ENCODE assay signal across 16 mouse cellular contexts in the genomic region with DNA sequence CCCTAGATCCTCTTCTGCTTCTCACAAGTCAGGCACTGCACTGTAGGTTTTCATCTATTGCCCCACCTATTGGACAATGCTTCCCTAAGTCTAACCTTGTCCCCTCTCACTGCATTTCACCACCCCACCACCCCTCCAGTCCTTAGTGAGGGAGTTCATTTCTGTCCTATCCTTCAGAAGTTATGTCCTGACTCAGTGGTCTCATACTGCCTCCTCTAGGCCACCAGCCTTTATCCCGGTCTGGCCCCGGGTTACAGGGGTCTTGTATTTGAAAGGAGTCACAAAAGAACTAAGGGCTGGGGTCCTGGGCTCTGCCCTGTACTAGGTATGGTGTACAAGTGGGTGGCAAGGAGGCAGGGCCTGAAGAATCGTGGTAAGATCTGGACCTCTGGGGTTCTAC. TPM values are rescaled to one million over a fixed set of nuclear protein-coding genes. Genes with fewer than 3 reads are reported as not detected.
DNase-seq lines count a peak whose midpoint lies in the region; ATAC-seq lines count a peak whose summit lies in the region.
"Had no signal": no experiment of that assay in that cellular context is flagged by ENCODE, and none has a peak within 500 bp of the region (broad histone marks: within the 10 kb centered on the region; RNA-seq: fewer than 3 reads in every experiment).

No protein-coding gene starts in this region.

- H3K9me3 ChIP-seq in hindbrain, embryonic 10.5 days: no peaks in the 10 kb centered on the region
- no peaks in the 10 kb centered on the region for H3K9me3 ChIP-seq in hindbrain, embryonic 12.5 days (replicated peaks)
- no peaks in the 10 kb centered on the region for H3K9me3 ChIP-seq in forebrain, embryonic 15.5 days
- H3K9me3 ChIP-seq in midbrain, embryonic 14.5 days (ENCODE audit: control insufficient read depth, low read length): no peaks in the 10 kb centered on the region
- H3K9me3 ChIP-seq: limb, embryonic 13.5 days had no signal

- H3K36me3 ChIP-seq in hindbrain, embryonic 10.5 days: no peaks in the 10 kb centered on the region
- no peaks in the 10 kb centered on the region for H3K36me3 ChIP-seq in hindbrain, embryonic 12.5 days
- H3K36me3 ChIP-seq in forebrain, embryonic 15.5 days: no peaks in the 10 kb centered on the region
- H3K36me3 ChIP-seq in midbrain, embryonic 14.5 days (ENCODE audit: control insufficient read depth, insufficient read depth, low read length): no peaks in the 10 kb centered on the region; the same call in 1 of the 2 replicates
- H3K36me3 ChIP-seq: limb, embryonic 13.5 days had no signal

- 0 out of 2 replicates have a peak overlapping the region, but pooled peaks have one; percentile 6 for H3K4me3 ChIP-seq in hindbrain, embryonic 10.5 days
- H3K4me3 ChIP-seq in hindbrain, embryonic 12.5 days: no peak overlapping the region
- no peak overlapping the region for H3K4me3 ChIP-seq in forebrain, embryonic 15.5 days
- no peak overlapping the region for H3K4me3 ChIP-seq in midbrain, embryonic 14.5 days (replicated peaks; ENCODE audit: low read depth, low read length)
- H3K4me3 ChIP-seq: heart, adult 2 months; limb, embryonic 13.5 days; myocyte had no signal

- 0 out of 2 replicates have a peak overlapping the region, but pooled peaks have one; percentile 8 for H3K27ac ChIP-seq in hindbrain, embryonic 10.5 days
- no peak overlapping the region for H3K27ac ChIP-seq in hindbrain, embryonic 12.5 days
- H3K27ac ChIP-seq in forebrain, embryonic 15.5 days (replicated peaks): peak overlapping the region; percentile 98
- H3K27ac ChIP-seq in midbrain, embryonic 14.5 days (replicated peaks; ENCODE audit: low read depth, low read length): peak overlapping the region; percentile 41; the same call in 1 of the 2 replicates
- H3K27ac ChIP-seq: heart, adult 2 months; limb, embryonic 13.5 days; macrophage had no signal

- 43% methylated on average over 3 of the region's 3 CpGs for WGBS in hindbrain, embryonic 10.5 days
- 35% methylated on average over 3 of the region's 3 CpGs for WGBS in hindbrain, embryonic 12.5 days
- 38% methylated on average over 3 of the region's 3 CpGs for WGBS in forebrain, embryonic 15.5 days
- 34% methylated on average over 3 of the region's 3 CpGs for WGBS in midbrain, embryonic 14.5 days

- H3K4me1 ChIP-seq in hindbrain, embryonic 10.5 days (replicated peaks): peaks cover 99% of the 10 kb centered on the region
- peaks cover 94% of the 10 kb centered on the region for H3K4me1 ChIP-seq in hindbrain, embryonic 12.5 days
- H3K4me1 ChIP-seq in forebrain, embryonic 15.5 days: peaks cover 95% of the 10 kb centered on the region
- H3K4me1 ChIP-seq in midbrain, embryonic 14.5 days (ENCODE audit: control insufficient read depth, insufficient read depth, low read length): peaks cover 74% of the 10 kb centered on the region

- no peak overlapping the region for H3K9ac ChIP-seq in hindbrain, embryonic 12.5 days
- peak overlapping the region; percentile 17; the same call in 1 of the 2 replicates for H3K9ac ChIP-seq in forebrain, embryonic 15.5 days (replicated peaks)
- H3K9ac ChIP-seq in midbrain, embryonic 14.5 days (replicated peaks; ENCODE audit: low read length): no peak overlapping the region; the same call in 1 of the 2 replicates
- H3K9ac ChIP-seq: limb, embryonic 13.5 days had no signal

- DNase-seq in hindbrain, embryonic 10.5 days (ENCODE audit: low spot score): no peak
- peak; percentile 64 for DNase-seq in cerebellum, adult 9-10 months
- DNase-seq in midbrain, embryonic 14.5 days: no peak
- DNase-seq in adrenal gland, adult 8-10 months: no peak
- DNase-seq in kidney, postnatal 10 days: no peak
- DNase-seq: adrenal gland, postnatal 10 days; heart, adult 2 months; lung, adult 18-20 months; thymus, postnatal 14 days had no signal

- no peak overlapping the region for H3K4me2 ChIP-seq in hindbrain, embryonic 12.5 days (replicated peaks)
- peak overlapping the region; percentile 30; the same call in 1 of the 2 replicates for H3K4me2 ChIP-seq in forebrain, embryonic 15.5 days (replicated peaks)
- H3K4me2 ChIP-seq in midbrain, embryonic 14.5 days (ENCODE audit: low read length): no peak overlapping the region
- H3K4me2 ChIP-seq: limb, embryonic 13.5 days had no signal

- no peak for ATAC-seq in hindbrain, embryonic 12.5 days (ENCODE audit: low FRiP score)
- no peak for ATAC-seq in forebrain, embryonic 15.5 days (replicated peaks)
- no peak for ATAC-seq in midbrain, embryonic 14.5 days (ENCODE audit: low FRiP score, low TSS enrichment)
- ATAC-seq in granulocyte monocyte progenitor cell, adult 5-6 weeks (replicated peaks; ENCODE audit: poor library complexity, severe bottlenecking): no peak

- H3K27me3 ChIP-seq in hindbrain, embryonic 10.5 days (ENCODE audit: insufficient read depth, poor library complexity, severe bottlenecking): peaks cover 95% of the 10 kb centered on the region
- peaks cover 50% of the 10 kb centered on the region for H3K27me3 ChIP-seq in hindbrain, embryonic 12.5 days
- H3K27me3 ChIP-seq in forebrain, embryonic 15.5 days: no peaks in the 10 kb centered on the region
- H3K27me3 ChIP-seq in midbrain, embryonic 14.5 days (ENCODE audit: control insufficient read depth, insufficient read depth, low read length): no peaks in the 10 kb centered on the region

RNA-seq across cellular contexts. Expression of a gene that starts 6.2 kb away (rescaled TPM):
- 0.76 and 1.8 TPM in 2 replicates for polyA plus RNA-seq in hindbrain, embryonic 10.5 days (2016; fragmentation: Nextera tagmentation; extraction: Ambion mirVana)
- polyA plus RNA-seq in hindbrain, embryonic 12.5 days (2016; fragmentation: Nextera tagmentation; extraction: Ambion mirVana): 6.3 and 6.7 TPM in 2 replicates
- polyA plus RNA-seq in forebrain, embryonic 15.5 days (2015; fragmentation: Nextera tagmentation; extraction: Ambion mirVana): 10.8 and 11.6 TPM in 2 replicates
- 9.6 and 15.1 TPM in 2 replicates for polyA plus RNA-seq in midbrain, embryonic 14.5 days (2014; fragmentation: Nextera tagmentation; extraction: Ambion mirVana)
- not detected in 2 replicates for total RNA-seq in granulocyte monocyte progenitor cell, adult 5-6 weeks (2014; fragmentation: Nextera tagmentation)
- not detected in 2 replicates for total RNA-seq in granulocyte monocyte progenitor cell, adult 5-6 weeks (2017)
- total RNA-seq in adrenal gland, adult 8-10 months (2022): 10 to 100 TPM; 10.7 to 37.6 (median 19.9) TPM
- polyA plus RNA-seq: heart, postnatal 0 days; myocyte had no signal

RNA-seq across cellular contexts. Expression of a gene that starts 59.7 kb away (rescaled TPM):
- 13.4 and 14.3 TPM in 2 replicates for polyA plus RNA-seq in hindbrain, embryonic 10.5 days (2016; fragmentation: Nextera tagmentation; extraction: Ambion mirVana)
- polyA plus RNA-seq in hindbrain, embryonic 12.5 days (2016; fragmentation: Nextera tagmentation; extraction: Ambion mirVana): 11.2 and 11.7 TPM in 2 replicates
- polyA plus RNA-seq in forebrain, embryonic 15.5 days (2015; fragmentation: Nextera tagmentation; extraction: Ambion mirVana): 4.6 and 5.8 TPM in 2 replicates
- 1.9 and 2.8 TPM in 2 replicates for polyA plus RNA-seq in midbrain, embryonic 14.5 days (2014; fragmentation: Nextera tagmentation; extraction: Ambion mirVana)
- total RNA-seq in granulocyte monocyte progenitor cell, adult 5-6 weeks (2014; fragmentation: Nextera tagmentation): 7.5 and 8.1 TPM in 2 replicates
- 1.6 and 2.5 TPM in 2 replicates for total RNA-seq in granulocyte monocyte progenitor cell, adult 5-6 weeks (2017)
- total RNA-seq in adrenal gland, adult 8-10 months (2022): 1 to 10 TPM; 2.1 to 5.4 (median 4.0) TPM
